Mouse (Mus musculus): ENCODE measurements around the gene Arhgap45. TPM values are rescaled to one million over a fixed set of nuclear protein-coding genes. Genes with fewer than 3 reads are reported as not detected.

Gene Arhgap45
- polyA plus RNA-seq (2015; fragmentation: Nextera tagmentation; extraction: Ambion mirVana), result 4.7 and 14.4 TPM in 2 replicates

- H3K27me3 ChIP-seq, result peaks cover 39% of the 10 kb centered on the region
- H3K27ac ChIP-seq, result peak within 1 kb of the TSS; percentile 27; the same call in 1 of the 2 replicates
Observed at GRCm38 (mm10) chr10:80016511-80016910, at the start of gene Arhgap45. Arhgap45 (plus strand) TSS chr10:80016653.

GRCm38 (mm10) chr10:79966886-79967400 is 49.5 kb upstream of the Arhgap45 start:
- Histone ChIP-seq H3K27me3 (peaks cover 29% of the 10 kb centered on the region), H3K9me3 (replicated peaks) (no peaks in the 10 kb centered on the region), H3K4me2 (no peak overlapping the region), H3K36me3 (peaks cover 57% of the 10 kb centered on the region), H3K4me3 (no peak overlapping the region), H3K9ac (no peak overlapping the region), H3K4me1 (replicated peaks) (peaks cover 9% of the 10 kb centered on the region), H3K27ac (no peak overlapping the region)
- WGBS, result 86% methylated on average over 5 of the region's 5 CpGs
- ATAC-seq (replicated peaks; ENCODE audit: insufficient number of reproducible peaks, insufficient read depth, low FRiP score, low read depth), result no peak

More at GRCm38 (mm10) chr10:80016511-80016910, at the start of gene Arhgap45:
- Histone ChIP-seq H3K4me2 (no peak within 1 kb of the TSS; the same call in 1 of the 2 replicates), H3K36me3 (peaks cover 5% of the 10 kb centered on the region; the same call in 1 of the 2 replicates), H3K4me3 (peak within 1 kb of the TSS; percentile 32), H3K9ac (no peak within 1 kb of the TSS), H3K4me1 (replicated peaks) (peaks cover 30% of the 10 kb centered on the region), H3K9me3 (replicated peaks) (no peaks in the 10 kb centered on the region)
- WGBS, result 56% methylated on average over 11 of the region's 11 CpGs
- ATAC-seq (replicated peaks; ENCODE audit: insufficient number of reproducible peaks, insufficient read depth, low FRiP score, low read depth), result no peak

GRCm38 (mm10) chr10:79968181-79968580 is 48.3 kb upstream of the Arhgap45 start:
- no peak overlapping the region for H3K27ac ChIP-seq
- H3K27me3 ChIP-seq, result peaks cover 41% of the 10 kb centered on the region
- no peak overlapping the region for H3K4me3 ChIP-seq
- no peak overlapping the region for H3K9ac ChIP-seq
- peaks cover 47% of the 10 kb centered on the region for H3K36me3 ChIP-seq
- no peak for ATAC-seq (replicated peaks; ENCODE audit: insufficient number of reproducible peaks, insufficient read depth, low FRiP score, low read depth)
- no peak overlapping the region for H3K4me2 ChIP-seq
- WGBS, result 83% methylated on average over 1 of the region's 1 CpGs
- H3K4me1 ChIP-seq (replicated peaks), result peaks cover 14% of the 10 kb centered on the region
- no peaks in the 10 kb centered on the region for H3K9me3 ChIP-seq (replicated peaks)

GRCm38 (mm10) chr10:79969124-79969568 is 47.3 kb upstream of the Arhgap45 start:
- peaks cover 41% of the 10 kb centered on the region for H3K36me3 ChIP-seq
- H3K4me3 ChIP-seq, result no peak overlapping the region
- ATAC-seq (replicated peaks; ENCODE audit: insufficient number of reproducible peaks, insufficient read depth, low FRiP score, low read depth), result no peak
- 21% methylated on average over 3 of the region's 3 CpGs for WGBS
- peaks cover 47% of the 10 kb centered on the region for H3K27me3 ChIP-seq
- H3K9ac ChIP-seq, result no peak overlapping the region
- peaks cover 14% of the 10 kb centered on the region for H3K4me1 ChIP-seq (replicated peaks)
- no peak overlapping the region for H3K4me2 ChIP-seq
- H3K27ac ChIP-seq, result no peak overlapping the region
- no peaks in the 10 kb centered on the region for H3K9me3 ChIP-seq (replicated peaks)

GRCm38 (mm10) chr10:79970415-79971182 is 45.9 kb upstream of the Arhgap45 start, which contains the start of gene Grin3b:
Grin3b (plus strand) TSS chr10:79970715.
- Histone ChIP-seq H3K27ac (no peak within 1 kb of the TSS), H3K4me3 (peak within 1 kb of the TSS; percentile 44), H3K9ac (peak within 1 kb of the TSS; percentile 37), H3K36me3 (peaks cover 34% of the 10 kb centered on the region), H3K27me3 (peaks cover 47% of the 10 kb centered on the region), H3K4me2 (peak within 1 kb of the TSS; percentile 75), H3K4me1 (replicated peaks) (peaks cover 14% of the 10 kb centered on the region), H3K9me3 (replicated peaks) (no peaks in the 10 kb centered on the region)
- WGBS, result 7% methylated on average over 47 of the region's 47 CpGs
- ATAC-seq (replicated peaks; ENCODE audit: insufficient number of reproducible peaks, insufficient read depth, low FRiP score, low read depth), result no peak

GRCm38 (mm10) chr10:79971183-79971497 is 45.3 kb upstream of the Arhgap45 start:
- Histone ChIP-seq H3K4me2 (peak overlapping the region; percentile 75), H3K4me1 (replicated peaks) (peaks cover 14% of the 10 kb centered on the region), H3K27ac (no peak overlapping the region), H3K9me3 (replicated peaks) (no peaks in the 10 kb centered on the region), H3K4me3 (peak overlapping the region; percentile 44), H3K9ac (peak overlapping the region; percentile 37), H3K27me3 (peaks cover 47% of the 10 kb centered on the region), H3K36me3 (peaks cover 34% of the 10 kb centered on the region)
- ATAC-seq (replicated peaks; ENCODE audit: insufficient number of reproducible peaks, insufficient read depth, low FRiP score, low read depth), result no peak
- WGBS, result 6% methylated on average over 21 of the region's 21 CpGs

GRCm38 (mm10) chr10:79972831-79973230 is 43.6 kb upstream of the Arhgap45 start:
- peak overlapping the region; percentile 25 for H3K9ac ChIP-seq
- WGBS, result 38% methylated on average over 14 of the region's 14 CpGs
- H3K9me3 ChIP-seq (replicated peaks), result no peaks in the 10 kb centered on the region
- no peak overlapping the region for H3K4me2 ChIP-seq
- ATAC-seq (replicated peaks; ENCODE audit: insufficient number of reproducible peaks, insufficient read depth, low FRiP score, low read depth), result no peak
- H3K4me3 ChIP-seq, result no peak overlapping the region
- peaks cover 14% of the 10 kb centered on the region for H3K4me1 ChIP-seq (replicated peaks)
- H3K27ac ChIP-seq, result no peak overlapping the region
- H3K36me3 ChIP-seq, result peaks cover 34% of the 10 kb centered on the region
- peaks cover 47% of the 10 kb centered on the region for H3K27me3 ChIP-seq

GRCm38 (mm10) chr10:79974087-79974486 is 42.4 kb upstream of the Arhgap45 start:
- Histone ChIP-seq H3K4me2 (no peak overlapping the region), H3K9ac (no peak overlapping the region), H3K27ac (no peak overlapping the region), H3K36me3 (peaks cover 41% of the 10 kb centered on the region), H3K4me3 (no peak overlapping the region), H3K9me3 (replicated peaks) (no peaks in the 10 kb centered on the region), H3K27me3 (peaks cover 44% of the 10 kb centered on the region), H3K4me1 (replicated peaks) (peaks cover 14% of the 10 kb centered on the region)
- WGBS, result 89% methylated on average over 21 of the region's 21 CpGs
- no peak for ATAC-seq (replicated peaks; ENCODE audit: insufficient number of reproducible peaks, insufficient read depth, low FRiP score, low read depth)

GRCm38 (mm10) chr10:79974668-79975067 is 41.8 kb upstream of the Arhgap45 start:
- no peak overlapping the region for H3K9ac ChIP-seq
- no peak for ATAC-seq (replicated peaks; ENCODE audit: insufficient number of reproducible peaks, insufficient read depth, low FRiP score, low read depth)
- H3K9me3 ChIP-seq (replicated peaks), result no peaks in the 10 kb centered on the region
- no peak overlapping the region for H3K4me2 ChIP-seq
- H3K4me1 ChIP-seq (replicated peaks), result peaks cover 15% of the 10 kb centered on the region
- peaks cover 38% of the 10 kb centered on the region for H3K27me3 ChIP-seq
- 85% methylated on average over 8 of the region's 8 CpGs for WGBS
- no peak overlapping the region for H3K4me3 ChIP-seq
- H3K27ac ChIP-seq, result no peak overlapping the region
- peaks cover 45% of the 10 kb centered on the region for H3K36me3 ChIP-seq

- H3K9me3 ChIP-seq (replicated peaks), result no peaks in the 10 kb centered on the region
- no peak overlapping the region for H3K9ac ChIP-seq
- ATAC-seq (replicated peaks; ENCODE audit: insufficient number of reproducible peaks, insufficient read depth, low FRiP score, low read depth), result no peak
- H3K4me2 ChIP-seq, result no peak overlapping the region
- peaks cover 25% of the 10 kb centered on the region for H3K27me3 ChIP-seq
- peaks cover 14% of the 10 kb centered on the region for H3K4me1 ChIP-seq (replicated peaks)
- H3K36me3 ChIP-seq, result peaks cover 45% of the 10 kb centered on the region
- no peak overlapping the region for H3K27ac ChIP-seq
- no peak overlapping the region for H3K4me3 ChIP-seq
- 83% methylated on average over 28 of the region's 28 CpGs for WGBS
Observed at GRCm38 (mm10) chr10:79976071-79976721, 40.3 kb upstream of the Arhgap45 start.

- Histone ChIP-seq H3K9me3 (replicated peaks) (no peaks in the 10 kb centered on the region), H3K36me3 (peaks cover 45% of the 10 kb centered on the region), H3K4me1 (replicated peaks) (peaks cover 16% of the 10 kb centered on the region), H3K9ac (no peak overlapping the region), H3K27me3 (peaks cover 20% of the 10 kb centered on the region), H3K4me3 (no peak overlapping the region), H3K4me2 (no peak overlapping the region), H3K27ac (no peak overlapping the region)
- ATAC-seq (replicated peaks; ENCODE audit: insufficient number of reproducible peaks, insufficient read depth, low FRiP score, low read depth), result no peak
- 79% methylated on average over 36 of the region's 36 CpGs for WGBS
Observed at GRCm38 (mm10) chr10:79976722-79977107, 39.7 kb upstream of the Arhgap45 start.
